12 mouse cellular contexts compared by ENCODE assay signal in the genomic region with DNA sequence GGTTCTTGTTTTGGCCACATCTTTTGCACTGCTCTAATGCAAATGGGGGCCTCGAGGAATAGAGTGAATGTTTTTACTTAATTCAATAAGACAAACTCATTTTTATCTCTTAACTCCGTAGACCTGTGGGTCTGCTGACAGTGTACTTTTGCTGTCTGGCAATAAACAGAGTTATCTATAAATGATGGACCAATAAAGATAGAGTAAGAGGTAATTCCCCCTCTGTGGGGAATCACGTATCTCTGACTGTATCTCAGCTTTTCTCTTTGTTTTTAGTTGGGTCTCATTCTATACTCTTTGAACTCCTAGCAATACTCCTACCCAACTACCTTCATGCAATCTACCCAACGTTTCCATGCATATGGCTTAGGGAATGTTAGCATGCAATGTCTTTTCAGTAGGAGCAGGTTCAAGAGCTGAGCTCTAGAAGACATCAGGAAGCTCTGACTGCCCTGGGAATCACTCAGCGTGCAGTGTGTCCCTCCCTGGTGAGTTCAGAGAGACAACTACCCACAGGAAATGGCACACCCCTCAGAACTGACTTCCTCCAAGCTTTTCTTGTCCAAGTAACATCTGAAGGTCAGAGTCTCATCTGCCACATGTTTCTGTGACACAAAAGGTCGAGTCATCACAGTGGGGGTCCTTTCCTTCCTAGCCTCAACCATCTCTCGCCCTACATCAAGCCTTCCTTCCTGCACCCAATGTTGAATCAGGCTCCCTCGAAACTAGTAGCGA.
A peak's percentile ranks its signal among the peaks of the same experiment; 100 is the strongest.
DNase-seq lines count a peak whose midpoint lies in the region; ATAC-seq and TF ChIP-seq lines count a peak whose summit lies in the region.
"Had no signal": no experiment of that assay in that cellular context is flagged by ENCODE, and none has a peak within 500 bp of the region (broad histone marks: within the 10 kb centered on the region; RNA-seq: fewer than 3 reads in every experiment).

No protein-coding gene starts in this region.

- H3K4me2 ChIP-seq in lung, postnatal 0 days (replicated peaks; ENCODE audit: low read depth, low read length) = no peak overlapping the region
- no peak overlapping the region for H3K4me2 ChIP-seq in hindbrain, embryonic 12.5 days (replicated peaks)
- H3K4me2 ChIP-seq: forebrain, embryonic 13.5 days; heart, embryonic 13.5 days; liver, embryonic 11.5 days had no signal

- H3K9ac ChIP-seq in lung, postnatal 0 days (replicated peaks; ENCODE audit: low read depth) = no peak overlapping the region
- H3K9ac ChIP-seq in hindbrain, embryonic 12.5 days = no peak overlapping the region
- H3K9ac ChIP-seq: forebrain, embryonic 13.5 days; heart, embryonic 13.5 days had no signal

- 61% methylated on average over 9 of the region's 9 CpGs for WGBS in lung, postnatal 0 days
- 74% methylated on average over 9 of the region's 9 CpGs for WGBS in hindbrain, embryonic 12.5 days

- no peak for DNase-seq in gastrocnemius, adult 2 months
- DNase-seq in gastrocnemius, postnatal 10 days = no peak
- peak; percentile 7 for DNase-seq in thymus, postnatal 0 days (ENCODE audit: low spot score)
- DNase-seq in thymus, postnatal 36 days = no peak
- peak; percentile 54 for DNase-seq in lung, postnatal 0 days (ENCODE audit: low spot score)
- DNase-seq in layer of hippocampus, postnatal 36 days = no peak
- DNase-seq in left cerebral cortex, adult 11 months (ENCODE audit: low spot score) = no peak
- DNase-seq: midbrain, embryonic 14.5 days had no signal

- ATAC-seq in lung, postnatal 0 days = peak; percentile 84
- no peak for ATAC-seq in hindbrain, embryonic 12.5 days (ENCODE audit: low FRiP score)
- ATAC-seq: forebrain, embryonic 13.5 days had no signal

- H3K4me1 ChIP-seq in lung, postnatal 0 days (ENCODE audit: insufficient read depth, low read depth, low read length) = no peaks in the 10 kb centered on the region
- H3K4me1 ChIP-seq in hindbrain, embryonic 12.5 days = no peaks in the 10 kb centered on the region
- H3K4me1 ChIP-seq: forebrain, embryonic 13.5 days had no signal

- H3K4me3 ChIP-seq in gastrocnemius, adult 2 months = no peak overlapping the region
- H3K4me3 ChIP-seq in lung, postnatal 0 days (ENCODE audit: low read depth, low read length) = no peak overlapping the region
- H3K4me3 ChIP-seq in hindbrain, embryonic 12.5 days = no peak overlapping the region
- H3K4me3 ChIP-seq: forebrain, embryonic 13.5 days; heart, embryonic 13.5 days had no signal

- TF ChIP-seq EP300 in lung, postnatal 0 days (IDR thresholded peaks at IDR 0.05) = peak; percentile 61

- intact Hi-C loops in gastrocnemius, adult 2 months (cut with DNase I) = no loop called here

- no peaks in the 10 kb centered on the region for H3K36me3 ChIP-seq in lung, postnatal 0 days (ENCODE audit: insufficient read depth, low read length)
- H3K36me3 ChIP-seq in hindbrain, embryonic 12.5 days = no peaks in the 10 kb centered on the region
- H3K36me3 ChIP-seq: heart, embryonic 13.5 days had no signal

- H3K27me3 ChIP-seq in lung, postnatal 0 days (replicated peaks; ENCODE audit: insufficient read depth, low read length) = no peaks in the 10 kb centered on the region
- H3K27me3 ChIP-seq in hindbrain, embryonic 12.5 days = no peaks in the 10 kb centered on the region
- H3K27me3 ChIP-seq: forebrain, embryonic 13.5 days; heart, embryonic 13.5 days had no signal

- H3K27ac ChIP-seq in gastrocnemius, adult 2 months = peak overlapping the region; percentile 58
- H3K27ac ChIP-seq in lung, postnatal 0 days (ENCODE audit: low read length) = 0 out of 2 replicates have a peak overlapping the region, but pooled peaks have one; percentile 57
- no peak overlapping the region for H3K27ac ChIP-seq in hindbrain, embryonic 12.5 days
- H3K27ac ChIP-seq: forebrain, embryonic 13.5 days; heart, embryonic 13.5 days had no signal

- H3K9me3 ChIP-seq in lung, postnatal 0 days (ENCODE audit: low read length) = no peaks in the 10 kb centered on the region
- no peaks in the 10 kb centered on the region for H3K9me3 ChIP-seq in hindbrain, embryonic 12.5 days (replicated peaks)
- H3K9me3 ChIP-seq: forebrain, embryonic 13.5 days; heart, embryonic 13.5 days had no signal

- TF ChIP-seq CTCF in gastrocnemius, adult 2 months (IDR thresholded peaks at IDR 0.05) = no peak
- no peak for TF ChIP-seq CTCF in lung, postnatal 0 days (IDR thresholded peaks at IDR 0.05)

Comparison
In these comparisons a context has a peak if more than half of its experiments do, and no peak if none do; other contexts are left out.
1. DNase-seq: peak in thymus, postnatal 0 days (single experiment) and lung, postnatal 0 days (single experiment); none in gastrocnemius, adult 2 months (single experiment), gastrocnemius, postnatal 10 days (single experiment), thymus, postnatal 36 days (0 of 2), layer of hippocampus, postnatal 36 days (0 of 2) and left cerebral cortex, adult 11 months (single experiment).